Mouse (Mus musculus): ENCODE measurements around the gene Mettl2.

GRCm38 (mm10) chr11:105181126-105181637, 55.0 kb downstream of the Mettl2 start:
- no peak for TF ChIP-seq FLI1 (IDR thresholded peaks at IDR 0.05; ENCODE audit: low read length)
- TF ChIP-seq GATA1 (IDR thresholded peaks at IDR 0.05; ENCODE audit: borderline replicate concordance, low read length): no peak

Measured in megakaryocyte, embryonic 14.5 days (primary cell).